Mouse (Mus musculus): Measurements from ENCODE around the gene Kcmf1.

DNA sequence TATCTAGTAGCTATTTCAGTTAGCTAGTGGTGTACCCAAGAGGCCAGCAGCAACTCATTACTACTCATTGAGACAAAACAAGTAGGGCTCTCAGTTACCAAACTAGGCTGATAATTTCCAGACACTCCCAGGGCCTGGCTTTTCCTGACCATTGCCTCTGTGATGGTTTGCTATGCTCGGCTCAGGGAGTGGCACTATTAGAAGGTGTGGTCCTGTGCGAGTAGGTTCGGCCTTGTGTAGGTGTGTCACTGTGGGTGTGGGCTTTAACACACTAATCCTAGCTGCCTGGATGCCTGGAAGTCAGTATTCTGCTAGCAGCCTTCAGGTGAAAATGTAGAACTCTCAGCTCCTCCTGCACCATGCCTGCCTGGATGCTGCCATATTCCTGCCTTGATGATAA, 31.8 kb upstream of the Kcmf1 start:
- TF ChIP-seq POLR2A (IDR thresholded peaks at IDR 0.05; ENCODE audit: low read depth, low read length) (no peak), CTCF (IDR thresholded peaks at IDR 0.05; ENCODE audit: extremely low read depth, insufficient read length, insufficient replicate concordance, low read depth, low read length) (no peak)
